Mouse (Mus musculus) lung, embryonic 16.5 days (tissue): ENCODE measurements around the gene Nfatc3. TPM values are rescaled to one million over a fixed set of nuclear protein-coding genes. Genes with fewer than 3 reads are reported as not detected.

Experiments used
- ATAC-seq: fragments of 200-750 bp; cut with Nextera tagmentation; 2 replicates; pipeline ENCODE4 v1.8.0; 2017; ENCODE audit warnings: low read depth, mild to moderate bottlenecking, moderate library complexity
- H3K27ac ChIP-seq: fragments of 300-500 bp; sonication (generic); 2 replicates; pipeline ENCODE4 v1.5.1; 2014; ENCODE audit warnings: mild to moderate bottlenecking, control low read depth, low read length
- H3K27me3 ChIP-seq: fragments of 300-500 bp; sonication (generic); 2 replicates; pipeline ENCODE4 v1.6.1; 2014; ENCODE audit warnings: low read depth, low read length, mixed read lengths; ENCODE audit not compliant: control insufficient read depth, insufficient read depth
- H3K36me3 ChIP-seq: fragments of 300-500 bp; sonication (generic); 2 replicates; pipeline ENCODE4 v1.6.1; 2014; ENCODE audit warnings: low read length; ENCODE audit not compliant: control insufficient read depth, insufficient read depth
- H3K4me1 ChIP-seq: fragments of 300-500 bp; sonication (generic); replicated peaks from 2 replicates; pipeline ENCODE4 v1.6.1; 2014; ENCODE audit warnings: low read length, mixed read lengths; ENCODE audit not compliant: control insufficient read depth, insufficient read depth
- H3K4me2 ChIP-seq: fragments of 300-500 bp; sonication (generic); 2 replicates; pipeline ENCODE4 v1.6.1; 2014; ENCODE audit warnings: low read depth, low read length, control low read depth
- H3K4me3 ChIP-seq: fragments of 300-500 bp; sonication (generic); 2 replicates; pipeline ENCODE4 v1.5.1; 2014; ENCODE audit warnings: mild to moderate bottlenecking, low read length, control low read depth
- H3K9ac ChIP-seq: fragments of 300-500 bp; sonication (generic); 2 replicates; pipeline ENCODE4 v1.6.1; 2014; ENCODE audit warnings: low read length, control low read depth
- H3K9me3 ChIP-seq: fragments of 300-500 bp; sonication (generic); 2 replicates; pipeline ENCODE4 v1.6.1; 2016; ENCODE audit warnings: low read length; ENCODE audit not compliant: control insufficient read depth
- WGBS: fragments of 180-500 bp; shearing (Covaris S2); extraction: QIAGEN DNeasy Blood & Tissue Kit; methylation state at CpG from one replicate; pipeline ENCODE4 v1.1.7; 2014; 5-methylcytosine and 5-hydroxymethylcytosine counted together
- polyA plus RNA-seq: library from polyadenylated mRNA; unstranded; fragments of >200 nt; fragmentation: Nextera tagmentation; extraction: Ambion mirVana; gene quantifications from 2 replicates; pipeline ENCODE4 v1.2.1, GENCODE M21; 2015

Gene Nfatc3
- polyA plus RNA-seq, 1 experiment from 2014 or later, result 6.0 TPM

DNA sequence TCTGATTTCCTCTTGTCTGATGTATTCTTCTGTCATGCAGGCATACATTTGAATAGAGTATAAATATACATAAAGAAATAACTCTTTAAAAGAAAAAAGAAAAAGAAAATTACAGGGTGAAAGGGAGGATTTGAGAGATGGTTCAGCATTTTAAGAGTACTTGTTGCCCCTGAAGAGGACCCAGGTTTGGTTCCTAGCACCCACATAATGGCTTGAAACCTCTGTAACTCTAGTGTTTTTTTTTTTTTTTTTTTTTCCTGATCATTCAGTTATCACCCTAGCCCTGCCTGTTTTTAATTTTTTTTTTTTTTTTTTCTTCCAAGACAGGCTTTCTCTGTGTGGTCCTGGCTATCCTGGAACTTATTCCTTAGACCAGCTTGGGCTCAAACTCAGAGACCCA lies 13.5 kb downstream of the Nfatc3 start:
- Histone ChIP-seq H3K4me3 (no peak overlapping the region), H3K4me2 (no peak overlapping the region), H3K4me1 (no peaks in the 10 kb centered on the region), H3K9ac (no peak overlapping the region), H3K9me3 (no peaks in the 10 kb centered on the region), H3K27me3 (no peaks in the 10 kb centered on the region), H3K27ac (no peak overlapping the region), H3K36me3 (no peaks in the 10 kb centered on the region)
- no peak for ATAC-seq

DNA sequence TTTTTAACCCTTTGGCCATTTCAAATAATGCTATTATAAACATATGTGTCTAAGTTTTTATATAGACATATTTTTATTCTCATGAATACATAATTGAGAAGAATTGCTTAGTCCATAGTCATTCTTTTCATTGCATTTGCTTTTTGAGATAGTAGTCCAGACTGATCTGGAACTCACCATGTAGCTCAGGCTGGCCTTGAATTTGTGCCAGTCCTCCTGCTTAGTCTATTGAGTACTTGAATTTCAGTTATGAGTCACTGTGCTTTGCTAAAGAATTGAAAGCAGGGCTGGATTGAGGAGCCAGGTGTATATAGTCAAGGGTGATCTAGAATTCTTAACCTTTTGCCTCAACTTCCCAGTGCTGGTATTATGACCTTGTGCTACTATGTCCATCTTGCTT lies 15.6 kb downstream of the Nfatc3 start:
- ATAC-seq, result no peak
- Histone ChIP-seq H3K9me3 (no peaks in the 10 kb centered on the region), H3K27ac (no peak overlapping the region), H3K4me2 (no peak overlapping the region), H3K4me3 (no peak overlapping the region), H3K36me3 (peaks cover 5% of the 10 kb centered on the region), H3K27me3 (no peaks in the 10 kb centered on the region), H3K9ac (no peak overlapping the region), H3K4me1 (no peaks in the 10 kb centered on the region)

DNA sequence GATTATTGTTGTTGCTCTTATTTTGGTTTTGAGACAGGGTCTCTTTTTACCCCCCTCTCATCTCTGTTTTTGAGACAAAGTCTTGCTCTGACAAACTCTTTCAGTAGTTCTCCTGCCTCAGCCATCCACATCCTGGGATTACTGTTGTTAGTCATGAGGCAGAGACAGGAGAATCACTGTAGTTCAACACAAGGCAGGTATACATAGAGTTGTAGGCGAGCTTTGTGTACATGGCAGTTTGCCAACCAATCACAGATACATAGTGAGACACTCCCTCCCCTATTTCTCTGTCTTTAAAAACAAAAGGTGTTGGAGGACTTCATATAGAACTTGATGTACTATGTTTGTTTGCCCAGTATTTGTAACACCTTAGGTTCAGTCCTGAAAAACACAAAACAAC lies 16.0 kb downstream of the Nfatc3 start:
- Histone ChIP-seq H3K9ac (no peak overlapping the region), H3K4me1 (no peaks in the 10 kb centered on the region), H3K27me3 (no peaks in the 10 kb centered on the region), H3K27ac (no peak overlapping the region), H3K36me3 (peaks cover 8% of the 10 kb centered on the region), H3K9me3 (no peaks in the 10 kb centered on the region), H3K4me2 (no peak overlapping the region), H3K4me3 (no peak overlapping the region)
- WGBS, result 61% methylated on average over 1 of the region's 1 CpGs
- ATAC-seq, result no peak

DNA sequence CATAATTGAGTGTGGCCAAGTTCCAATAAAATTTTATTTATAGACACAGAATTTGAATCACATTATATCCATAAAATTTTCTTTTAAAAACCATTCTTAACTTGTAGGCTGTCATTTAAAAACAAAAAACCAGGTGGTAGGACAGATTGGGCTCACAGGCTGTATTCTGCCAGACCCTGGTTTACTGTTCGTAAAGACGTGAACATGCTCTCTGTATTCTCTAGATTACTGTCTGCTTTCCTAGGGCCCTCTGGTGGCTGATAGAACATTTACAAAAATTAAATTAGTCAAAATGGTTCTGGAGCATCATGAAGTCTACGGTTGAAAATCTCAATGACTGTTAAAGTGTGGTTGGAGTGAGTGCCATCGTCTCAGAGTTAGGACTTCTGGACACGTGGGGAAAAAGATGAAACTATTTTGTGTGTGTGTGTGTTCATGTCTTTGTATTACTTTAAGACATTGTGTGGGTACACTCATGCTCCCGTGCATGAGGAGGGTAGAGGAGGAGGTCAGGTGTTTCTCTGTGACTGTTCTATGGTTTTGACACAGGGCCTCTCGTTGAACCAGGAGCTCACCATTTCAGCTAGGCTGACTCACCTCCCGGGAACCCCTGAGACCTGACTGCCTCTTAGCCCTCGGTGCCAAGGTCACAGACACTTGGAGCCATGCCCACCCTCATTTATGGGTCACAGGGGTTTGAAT lies 16.7 kb downstream of the Nfatc3 start:
- Histone ChIP-seq H3K4me3 (no peak overlapping the region), H3K4me2 (no peak overlapping the region), H3K27ac (no peak overlapping the region), H3K9ac (no peak overlapping the region), H3K4me1 (no peaks in the 10 kb centered on the region), H3K9me3 (no peaks in the 10 kb centered on the region), H3K36me3 (peaks cover 8% of the 10 kb centered on the region), H3K27me3 (no peaks in the 10 kb centered on the region)
- WGBS, result 70% methylated on average over 9 of the region's 9 CpGs
- no peak for ATAC-seq

DNA sequence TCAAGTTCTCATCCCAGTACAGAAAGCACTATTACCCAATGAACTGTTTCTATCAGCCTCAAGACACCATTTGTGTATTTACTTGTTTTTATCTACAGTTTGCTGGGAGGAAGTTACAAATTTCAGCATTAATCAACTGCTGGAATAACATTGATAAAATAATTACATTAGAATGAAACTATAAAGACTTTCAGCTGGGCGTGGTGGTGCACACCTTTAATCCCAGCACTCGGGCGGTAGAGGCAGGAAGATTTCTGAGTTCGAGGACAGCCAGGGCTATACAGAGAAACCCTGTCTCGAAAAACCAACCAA lies 17.2 kb downstream of the Nfatc3 start:
- Histone ChIP-seq H3K4me3 (no peak overlapping the region), H3K36me3 (peaks cover 8% of the 10 kb centered on the region), H3K27ac (no peak overlapping the region), H3K4me2 (no peak overlapping the region), H3K4me1 (no peaks in the 10 kb centered on the region), H3K9me3 (no peaks in the 10 kb centered on the region), H3K9ac (no peak overlapping the region), H3K27me3 (no peaks in the 10 kb centered on the region)
- 90% methylated on average over 5 of the region's 5 CpGs for WGBS
- no peak for ATAC-seq

DNA sequence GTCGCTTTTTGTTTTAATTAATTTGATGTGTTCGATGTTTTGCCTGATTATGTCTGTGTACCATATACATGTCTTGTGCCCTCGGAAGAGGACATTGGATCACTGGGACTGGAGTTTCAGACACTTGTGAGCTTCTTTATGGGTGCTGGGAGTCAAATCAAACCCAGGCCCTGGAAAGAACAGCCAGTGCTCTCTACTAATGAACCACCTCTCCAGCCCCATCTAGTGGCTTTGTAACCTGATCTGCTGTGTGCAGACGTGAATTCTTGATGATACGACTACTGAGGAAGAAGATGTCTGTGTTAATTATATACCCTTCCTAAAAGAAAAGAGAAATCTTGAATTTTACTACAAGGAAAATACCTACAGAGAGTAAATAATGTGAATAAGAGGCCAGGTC lies 18.0 kb downstream of the Nfatc3 start:
- Histone ChIP-seq H3K4me2 (no peak overlapping the region), H3K36me3 (peaks cover 8% of the 10 kb centered on the region), H3K4me3 (no peak overlapping the region), H3K27ac (no peak overlapping the region), H3K27me3 (no peaks in the 10 kb centered on the region), H3K9me3 (no peaks in the 10 kb centered on the region), H3K9ac (no peak overlapping the region), H3K4me1 (no peaks in the 10 kb centered on the region)
- WGBS, result 73% methylated on average over 5 of the region's 5 CpGs
- ATAC-seq, result no peak

DNA sequence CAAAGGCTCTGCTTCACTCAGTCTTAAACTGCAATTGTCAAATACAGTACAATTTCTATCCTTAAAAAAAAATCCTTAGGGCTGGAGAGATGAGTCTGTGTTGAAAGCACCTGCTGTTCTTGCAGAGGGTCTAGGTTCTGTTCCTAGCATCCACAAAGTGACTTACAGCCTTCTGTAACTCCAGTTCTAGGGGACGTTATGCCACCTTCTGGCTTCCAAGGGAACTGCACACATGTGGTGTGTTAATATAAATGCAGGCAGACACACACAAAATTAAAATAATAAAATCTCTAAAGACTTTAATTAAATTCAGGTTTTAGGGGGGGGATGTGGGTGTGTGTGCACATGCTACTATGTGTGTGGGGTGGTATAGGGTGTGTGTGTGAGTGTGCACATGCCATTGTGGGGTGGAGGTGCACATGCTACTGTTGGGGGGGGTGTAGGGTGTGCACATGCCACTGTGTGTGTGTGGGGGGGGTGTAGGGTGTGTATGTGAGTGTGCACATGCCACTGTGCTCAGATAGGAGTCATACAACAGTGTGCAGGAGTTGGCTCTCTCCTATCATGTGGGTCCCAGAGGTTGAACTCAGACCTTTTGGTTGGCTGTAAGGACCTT lies 18.9 kb downstream of the Nfatc3 start:
- no peak overlapping the region for H3K4me3 ChIP-seq
- peaks cover 8% of the 10 kb centered on the region for H3K36me3 ChIP-seq
- no peak overlapping the region for H3K4me2 ChIP-seq
- WGBS, result 86% methylated on average over 1 of the region's 1 CpGs
- ATAC-seq, result no peak
- no peaks in the 10 kb centered on the region for H3K27me3 ChIP-seq
- H3K27ac ChIP-seq, result no peak overlapping the region
- H3K9ac ChIP-seq, result no peak overlapping the region
- H3K9me3 ChIP-seq, result no peaks in the 10 kb centered on the region
- H3K4me1 ChIP-seq, result no peaks in the 10 kb centered on the region

DNA sequence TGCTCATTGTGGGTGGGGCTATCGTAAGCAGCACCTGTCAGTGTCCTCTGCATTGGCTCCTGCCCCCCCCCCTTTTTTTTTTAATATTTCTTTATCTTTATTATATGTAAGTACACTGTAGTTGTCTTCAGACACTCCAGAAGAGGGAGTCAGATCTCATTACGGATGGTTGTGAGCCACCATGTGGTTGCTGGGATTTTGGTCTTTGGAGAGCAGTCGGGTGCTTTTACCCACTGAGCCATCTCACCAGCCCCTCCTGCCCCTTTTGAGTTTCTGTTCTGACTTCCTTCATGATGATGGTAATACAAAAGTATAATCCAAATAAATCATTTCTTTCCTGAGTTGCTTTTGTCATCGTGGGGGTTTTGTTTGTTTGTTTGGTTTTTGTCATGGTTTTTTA lies 43.7 kb downstream of the Nfatc3 start:
- no peak for ATAC-seq
- no peak overlapping the region for H3K4me3 ChIP-seq

DNA sequence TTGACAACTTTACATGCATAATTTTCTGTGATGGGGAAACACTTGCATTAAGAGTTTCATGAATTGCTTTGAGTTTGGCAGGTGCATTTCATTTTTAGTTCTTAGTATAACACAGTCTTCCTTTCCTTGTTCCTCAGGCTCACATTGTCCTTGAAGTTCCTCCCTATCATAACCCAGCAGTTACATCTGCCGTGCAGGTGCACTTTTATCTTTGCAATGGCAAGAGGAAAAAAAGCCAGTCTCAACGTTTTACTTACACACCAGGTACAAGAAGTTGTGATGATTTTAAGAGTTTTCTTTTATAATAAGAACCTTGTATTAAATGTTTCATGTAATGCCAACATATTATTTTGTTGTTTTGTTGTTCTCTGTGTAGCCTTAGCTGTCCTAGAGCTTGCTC lies 45.2 kb downstream of the Nfatc3 start:
- Histone ChIP-seq H3K4me1 (no peaks in the 10 kb centered on the region), H3K9ac (no peak overlapping the region), H3K9me3 (no peaks in the 10 kb centered on the region), H3K36me3 (peaks cover 27% of the 10 kb centered on the region), H3K27ac (no peak overlapping the region), H3K27me3 (no peaks in the 10 kb centered on the region), H3K4me3 (no peak overlapping the region), H3K4me2 (no peak overlapping the region)
- 89% methylated on average over 2 of the region's 2 CpGs for WGBS
- ATAC-seq, result no peak

More for the DNA sequence above, 43.7 kb downstream of the Nfatc3 start:
- Histone ChIP-seq H3K9ac (no peak overlapping the region), H3K4me2 (no peak overlapping the region), H3K36me3 (peaks cover 17% of the 10 kb centered on the region), H3K27ac (no peak overlapping the region), H3K9me3 (no peaks in the 10 kb centered on the region), H3K4me1 (no peaks in the 10 kb centered on the region), H3K27me3 (no peaks in the 10 kb centered on the region)
- WGBS, result 84% methylated on average over 4 of the region's 4 CpGs

DNA sequence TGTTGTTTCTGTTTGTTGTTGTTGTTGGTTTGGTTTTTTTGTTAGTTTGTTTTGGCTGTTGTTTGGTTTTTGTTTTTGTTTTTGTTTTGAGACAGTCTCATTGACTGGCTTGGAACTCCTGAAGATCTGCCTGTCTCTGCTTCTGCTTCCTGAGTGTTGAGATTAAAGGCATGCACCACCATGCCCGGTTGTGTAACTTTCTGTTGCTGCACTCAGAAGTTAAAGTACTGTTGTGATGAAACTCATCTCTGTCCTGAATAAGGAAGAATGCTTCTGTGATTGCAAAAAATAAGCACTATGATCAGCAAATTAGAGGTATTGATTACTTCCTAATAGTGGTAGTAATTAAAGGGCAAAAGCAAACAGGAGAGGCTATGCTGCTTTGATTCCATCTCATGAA lies 47.6 kb downstream of the Nfatc3 start:
- Histone ChIP-seq H3K27ac (no peak overlapping the region), H3K4me1 (no peaks in the 10 kb centered on the region), H3K4me2 (no peak overlapping the region), H3K27me3 (no peaks in the 10 kb centered on the region), H3K9ac (no peak overlapping the region), H3K4me3 (no peak overlapping the region), H3K36me3 (peaks cover 29% of the 10 kb centered on the region), H3K9me3 (no peaks in the 10 kb centered on the region)
- 100% methylated on average over 1 of the region's 1 CpGs for WGBS
- ATAC-seq, result no peak
